Mouse (Mus musculus) cerebral cortex, adult 2 months (tissue): ENCODE measurements around the gene Gm11554.

ENCODE experiments used
- WGBS: fragments of 180-500 bp; shearing (Covaris S2); methylation state at CpG from one replicate; pipeline ENCODE4 v1.1.7; 2018; 5-methylcytosine and 5-hydroxymethylcytosine counted together

Gene Gm11554

DNA sequence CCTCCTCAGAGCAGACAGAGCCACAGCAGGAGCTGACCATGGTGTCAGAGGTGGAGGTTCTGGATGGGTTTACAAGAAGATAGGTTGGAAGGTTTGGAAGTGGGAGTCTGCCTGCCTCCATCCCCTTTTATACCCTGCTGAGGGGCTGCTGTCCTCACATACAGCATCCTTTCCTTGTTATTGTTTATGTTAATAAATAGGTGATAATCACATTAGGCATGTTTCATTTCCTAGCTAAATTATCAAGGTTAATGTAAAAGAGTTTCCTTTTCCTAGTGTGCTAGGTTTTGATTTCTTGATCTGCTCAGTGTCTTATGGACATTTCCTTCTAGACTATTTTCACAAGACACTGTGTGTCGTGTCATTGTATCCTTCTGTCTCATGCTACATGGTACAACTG, at the start of gene Gm11554:
Gm11554 (minus strand) TSS at position 101 of the 400 bp plus-strand sequence.
- no CpG with 5 or more reads among the region's 1 CpGs for WGBS

GRCm38 (mm10) chr11:99851508-99851907, 47.3 kb upstream of the Gm11554 start, which contains the start of gene Krtap4-16:
TSS of gene Krtap4-16 (minus strand) at chr11:99851608.

GRCm38 (mm10) chr11:99846746-99847145, 42.5 kb upstream of the Gm11554 start:
- WGBS: 95% methylated on average over 2 of the region's 2 CpGs

DNA sequence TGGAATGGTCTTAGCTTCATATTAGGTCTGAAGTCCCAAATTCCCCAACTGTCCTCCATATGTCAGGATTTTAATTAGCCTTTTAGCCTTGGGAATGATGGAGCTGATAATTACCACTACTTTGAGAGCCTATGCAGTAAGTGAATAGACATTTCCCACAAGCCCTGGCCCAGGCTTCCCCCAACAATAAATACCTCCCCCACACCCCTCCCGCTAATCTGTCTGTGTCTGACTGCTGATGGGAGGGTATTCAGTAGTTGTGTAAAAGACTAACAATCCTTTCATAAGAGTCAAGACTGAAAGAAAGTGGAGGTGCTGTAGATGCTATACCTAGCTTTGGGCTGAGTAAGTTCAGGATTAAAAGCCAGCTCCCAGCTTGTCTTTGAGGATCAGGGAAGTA, 37.9 kb upstream of the Gm11554 start:
- 71% methylated on average over 1 of the region's 1 CpGs for WGBS

GRCm38 (mm10) chr11:99837966-99838365, 33.7 kb upstream of the Gm11554 start, which contains the start of gene 2300003K06Rik:
TSS of gene 2300003K06Rik (minus strand) at chr11:99838066.
- WGBS: 92% methylated on average over 1 of the region's 1 CpGs

GRCm38 (mm10) chr11:99815566-99815965, 11.3 kb upstream of the Gm11554 start, which contains the start of gene Gm11564:
TSS of gene Gm11564 (minus strand) at chr11:99815666.
- WGBS: 81% methylated on average over 2 of the region's 2 CpGs

GRCm38 (mm10) chr11:99809792-99810191, 5.5 kb upstream of the Gm11554 start, which contains the start of gene Krtap4-13:
TSS of gene Krtap4-13 (minus strand) at chr11:99809892.

GRCm38 (mm10) chr11:99798832-99799231, 5.4 kb downstream of the Gm11554 start, which contains the start of gene Gm11569:
TSS of gene Gm11569 (minus strand) at chr11:99798932.
- WGBS: no CpG with 5 or more reads among the region's 1 CpGs

- 82% methylated on average over 2 of the region's 2 CpGs for WGBS
Observed at GRCm38 (mm10) chr11:99793367-99793766, 10.9 kb downstream of the Gm11554 start, which contains the start of gene Gm11596. TSS of gene Gm11596 (minus strand) at chr11:99793467.

DNA sequence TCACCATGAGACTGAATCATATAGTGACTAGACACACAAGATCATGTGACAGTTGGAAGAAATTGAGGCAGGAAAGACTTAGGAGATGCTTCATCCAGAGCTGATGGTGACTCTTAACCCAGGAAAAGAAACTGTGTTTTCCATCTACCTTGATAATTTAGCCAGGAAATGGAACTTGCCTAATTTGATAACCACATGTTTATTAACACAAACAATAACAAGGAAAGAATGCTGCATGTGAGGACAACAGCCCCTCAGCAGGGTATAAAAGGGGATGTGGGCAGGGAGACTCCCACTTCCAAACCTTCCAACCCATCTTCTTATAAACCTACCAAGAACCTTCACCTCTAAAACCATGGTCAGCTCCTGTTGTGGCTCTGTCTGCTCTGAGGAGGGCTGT, 19.3 kb downstream of the Gm11554 start, which contains the start of gene Krtap4-9:
Krtap4-9 (plus strand) TSS at position 301 of the 400 bp plus-strand sequence.

GRCm38 (mm10) chr11:99780604-99781003, 23.6 kb downstream of the Gm11554 start, which contains the start of gene Krtap4-8:
TSS of gene Krtap4-8 (minus strand) at chr11:99780704.
- 95% methylated on average over 2 of the region's 2 CpGs for WGBS

- 68% methylated on average over 7 of the region's 7 CpGs for WGBS
Observed at GRCm38 (mm10) chr11:99778401-99778800, 25.8 kb downstream of the Gm11554 start.

GRCm38 (mm10) chr11:99772813-99773212, 31.4 kb downstream of the Gm11554 start, which contains the start of gene Gm11595:
TSS of gene Gm11595 (minus strand) at chr11:99772913.

DNA sequence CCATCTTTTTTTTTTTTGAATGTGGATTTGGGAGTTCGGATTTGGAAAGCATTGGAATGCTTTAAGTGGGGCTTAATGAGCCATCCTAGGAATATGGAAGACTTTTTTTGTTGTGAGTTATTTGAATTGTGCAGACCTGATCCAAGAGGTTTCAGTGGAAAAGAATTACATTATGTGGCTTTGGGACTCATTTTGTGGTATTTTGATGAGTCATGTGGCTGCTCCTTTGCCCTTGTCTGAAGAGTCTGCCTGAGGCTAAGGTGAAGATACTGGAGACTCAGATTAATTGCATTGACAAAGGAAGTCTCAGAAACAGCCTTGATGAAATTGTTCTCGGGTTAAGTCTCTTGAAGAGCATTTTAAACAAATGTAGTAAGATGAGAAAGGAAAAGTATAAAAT, 35.8 kb downstream of the Gm11554 start:
- 78% methylated on average over 2 of the region's 2 CpGs for WGBS

GRCm38 (mm10) chr11:99758877-99759276, 45.4 kb downstream of the Gm11554 start:
- 95% methylated on average over 1 of the region's 1 CpGs for WGBS
